Mouse (Mus musculus) MEL (cell line): ENCODE results near the gene Cog4.

ENCODE experiments used
- CTCF ChIP-seq, 3 experiments: IDR thresholded peaks in 2 of 3; conservative IDR thresholded peaks in 1 of 3; 2 replicates each; pipeline ENCODE4 v1.5.1; 2011 to 2012; ENCODE audit warnings: low read length in 3 of 3, low read depth in 2 of 3, mild to moderate bottlenecking in 2 of 3, improper control_type of control experiment in 1 of 3, inconsistent platforms in 1 of 3, mixed read lengths in 1 of 3, moderate library complexity in 1 of 3; ENCODE audit not compliant: control insufficient read depth in 1 of 3, insufficient read depth in 1 of 3, poor library complexity in 1 of 3, severe bottlenecking in 1 of 3
- ELF1 ChIP-seq: IDR thresholded peaks from 2 replicates; pipeline ENCODE4 v1.6.1; 2014; ENCODE audit warnings: low read depth, mild to moderate bottlenecking, inconsistent platforms, low read length, improper control_type of control experiment, moderate library complexity
- MAFK ChIP-seq: IDR thresholded peaks from 2 replicates; pipeline ENCODE4 v1.6.1; 2011; ENCODE audit warnings: low read depth, mild to moderate bottlenecking, low read length, improper control_type of control experiment, borderline replicate concordance
- MAZ ChIP-seq: IDR thresholded peaks from 2 replicates; pipeline ENCODE4 v1.6.1; 2012; ENCODE audit warnings: low read depth, mild to moderate bottlenecking, inconsistent platforms, low read length, improper control_type of control experiment
- MXI1 ChIP-seq: IDR thresholded peaks from 2 replicates; pipeline ENCODE4 v1.6.1; 2011; ENCODE audit warnings: mild to moderate bottlenecking, low read depth, low read length, improper control_type of control experiment
- MYC ChIP-seq: IDR thresholded peaks from 2 replicates; pipeline ENCODE4 v1.6.1; 2011; ENCODE audit warnings: low read depth, mild to moderate bottlenecking, low read length, improper control_type of control experiment, moderate library complexity
- POLR2AphosphoS2 ChIP-seq: IDR thresholded peaks from 2 replicates; pipeline ENCODE4 v1.6.1; 2011; ENCODE audit warnings: low read length, improper control_type of control experiment
- TBP ChIP-seq: IDR thresholded peaks from 2 replicates; pipeline ENCODE4 v1.8.0; 2011; ENCODE audit warnings: low read depth, low read length, improper control_type of control experiment

DNA sequence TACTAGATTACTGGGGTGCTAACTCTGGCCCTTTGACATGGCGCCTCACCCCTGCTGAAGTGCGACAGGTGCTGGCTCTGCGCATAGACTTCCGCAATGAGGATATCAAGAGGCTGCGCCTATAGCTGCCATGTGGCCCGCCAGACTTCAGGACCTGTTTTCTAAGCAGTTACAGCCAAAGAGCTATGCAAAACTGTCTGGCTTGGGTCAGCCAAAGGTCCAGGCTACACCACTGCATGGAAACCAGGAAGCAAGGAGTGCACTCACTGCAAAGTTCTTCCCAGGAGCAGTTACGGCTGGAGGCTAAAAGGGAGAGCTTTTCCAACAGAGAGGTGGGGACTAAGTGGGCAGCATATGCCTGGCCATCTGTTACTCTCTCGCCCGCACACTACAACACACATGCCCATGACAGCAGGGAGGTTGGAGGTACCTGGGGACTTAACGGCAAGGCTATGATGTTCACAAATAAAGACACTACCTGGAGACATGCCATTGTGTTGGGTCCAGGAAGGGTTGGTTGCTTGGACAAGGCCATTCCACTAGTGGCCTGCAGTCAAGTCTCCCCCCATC lies 35.4 kb downstream of the Cog4 start:
- TF ChIP-seq CTCF (IDR thresholded peaks at IDR 0.05 in 2 of 3, conservative IDR thresholded peaks at IDR 0.05 in 1 of 3; ENCODE audit: control insufficient read depth in 1 of 3, insufficient read depth in 1 of 3, low read depth in 2 of 3, low read length in 3 of 3, poor library complexity in 1 of 3, severe bottlenecking in 1 of 3) (no peak), MXI1 (no peak), TBP (no peak), POLR2AphosphoS2 (no peak), MAFK (no peak), ELF1 (no peak), MYC (no peak), MAZ (no peak)
